Mouse (Mus musculus): ENCODE data around the gene Atg4a-ps. TPM values are rescaled to one million over a fixed set of nuclear protein-coding genes. Genes with fewer than 3 reads are reported as not detected.

Atg4a-ps gene
- polyA plus RNA-seq (2012; rRNA removed), result 0.13 and 0.20 TPM in 2 replicates

DNA sequence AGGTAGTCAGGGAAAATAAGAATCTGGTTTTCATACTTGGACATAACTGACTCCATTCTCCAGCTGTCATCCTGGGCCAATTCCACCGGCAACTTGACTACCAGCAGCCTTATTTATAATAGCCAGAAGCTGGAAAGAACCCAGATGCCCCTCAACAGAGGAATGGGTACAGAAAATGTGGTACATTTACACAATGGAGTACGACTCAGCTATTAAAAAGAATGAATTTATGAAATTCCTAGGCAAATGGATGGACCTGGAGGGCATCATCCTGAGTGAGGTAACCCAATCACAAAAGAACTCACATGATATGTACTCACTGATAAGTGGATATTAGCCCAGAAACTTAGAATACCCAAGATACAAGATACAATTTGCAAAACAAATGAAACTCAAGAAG, at the start of gene Atg4a-ps:
TSS of gene Atg4a-ps (minus strand) at position 101 of the 400 bp plus-strand sequence.

Other genes with a start within 250 kb of the Atg4a-ps start
- 0.01 TPM in 1 of 2 replicates, not detected in the other for gene Syt6, start 70.8 kb downstream of the Atg4a-ps start, polyA plus RNA-seq (2012; rRNA removed)
- gene Olfml3, start 91.9 kb upstream of the Atg4a-ps start, polyA plus RNA-seq (2012; rRNA removed), result 1.1 and 1.4 TPM in 2 replicates
- gene Gm10964, start 93.3 kb upstream of the Atg4a-ps start, polyA plus RNA-seq (2012; rRNA removed), result not detected in 2 replicates
- 18.4 and 25.2 TPM in 2 replicates for gene Hipk1, start 145.5 kb upstream of the Atg4a-ps start, polyA plus RNA-seq (2012; rRNA removed)
- 8.2 and 9.1 TPM in 2 replicates for gene Dclre1b, start 163.4 kb upstream of the Atg4a-ps start, polyA plus RNA-seq (2012; rRNA removed)
- gene Ap4b1, start 163.5 kb upstream of the Atg4a-ps start, polyA plus RNA-seq (2012; rRNA removed), result 10.8 and 13.1 TPM in 2 replicates
- gene Gm43064, start 163.5 kb upstream of the Atg4a-ps start, polyA plus RNA-seq (2012; rRNA removed), result 0.90 and 1.2 TPM in 2 replicates
- 2.8 and 3.1 TPM in 2 replicates for gene Bcl2l15, start 186.5 kb upstream of the Atg4a-ps start, polyA plus RNA-seq (2012; rRNA removed)
- 1.4 and 2.0 TPM in 2 replicates for gene Ptpn22, start 213.7 kb upstream of the Atg4a-ps start, polyA plus RNA-seq (2012; rRNA removed)